Mouse (Mus musculus): Measurements from ENCODE around the gene Gm45837.

DNA sequence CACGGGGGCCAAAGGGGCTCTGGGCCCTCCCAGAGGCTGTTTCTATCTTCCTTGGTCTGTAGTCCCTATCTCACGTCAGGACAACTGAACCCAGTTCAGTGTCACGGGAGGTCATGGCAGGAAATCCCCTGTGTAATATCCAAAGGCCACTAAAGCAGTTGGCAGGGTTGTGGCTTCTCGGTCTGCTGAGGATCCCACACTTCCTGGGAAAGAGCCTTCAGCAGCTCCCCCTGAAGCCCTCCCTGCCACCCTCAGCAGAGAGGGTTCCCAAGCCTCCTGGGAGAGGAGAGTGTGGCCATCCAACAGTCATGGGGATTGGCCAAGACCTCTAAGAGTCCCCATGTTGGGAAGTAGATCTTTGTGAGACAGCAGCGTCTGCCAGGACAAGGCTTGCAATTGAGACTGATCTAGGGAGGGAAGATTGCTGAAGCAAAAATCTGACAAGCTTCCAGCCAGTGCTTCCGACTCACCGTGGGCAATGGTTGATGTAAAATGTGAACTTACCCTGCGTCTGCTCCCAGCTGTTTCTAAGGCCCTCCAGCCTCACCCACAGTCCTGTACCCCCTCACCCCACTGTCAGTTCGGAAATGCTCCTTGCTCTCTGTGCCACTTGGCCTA is 72.9 kb downstream of the Gm45837 start:
- TF ChIP-seq POLR2A (IDR thresholded peaks at IDR 0.05; ENCODE audit: insufficient read length, low read depth) (no peak), TCF12 (IDR thresholded peaks at IDR 0.05; ENCODE audit: insufficient read depth, poor library complexity, severe bottlenecking) (no peak), MAX (IDR thresholded peaks at IDR 0.05; ENCODE audit: low read depth) (no peak), REST (IDR thresholded peaks at IDR 0.05; ENCODE audit: insufficient read depth, insufficient read length) (no peak), USF1 (IDR thresholded peaks at IDR 0.05; ENCODE audit: low read depth) (no peak), MYOD1 (IDR thresholded peaks at IDR 0.05; ENCODE audit: control insufficient read depth in 1 of 3, insufficient read length in 2 of 3, low read depth in 2 of 3) (no peak), POLR2AphosphoS2 (IDR thresholded peaks at IDR 0.05; ENCODE audit: insufficient read length, low read depth) (no peak), E2F4 (IDR thresholded peaks at IDR 0.05; ENCODE audit: insufficient read depth) (no peak)
